Mouse (Mus musculus) liver, embryonic 14.5 days (tissue): ENCODE measurements around the gene Parva. TPM values are rescaled to one million over a fixed set of nuclear protein-coding genes. Genes with fewer than 3 reads are reported as not detected.

Source experiments
- ATAC-seq: fragments of 200-750 bp; cut with Nextera tagmentation; 2 replicates; pipeline ENCODE4 v1.8.0; 2017; ENCODE audit warnings: moderate number of reproducible peaks, mild to moderate bottlenecking, moderate library complexity; ENCODE audit not compliant: insufficient read depth
- DNase-seq, 3 experiments: peaks; one replicate each; pipeline ENCODE4 v3.0.0-alpha.2; 2012 to 2013; ENCODE audit warnings: low read depth in 3 of 3, low spot score in 3 of 3
- H3K27ac ChIP-seq: fragments of 300-500 bp; sonication (generic); 2 replicates; pipeline ENCODE4 v1.5.1; 2014; ENCODE audit warnings: moderate library complexity, mild to moderate bottlenecking, control low read depth, inconsistent platforms
- H3K27me3 ChIP-seq: fragments of 300-500 bp; sonication (generic); 2 replicates; pipeline ENCODE4 v1.6.1; 2014; ENCODE audit warnings: mild to moderate bottlenecking, low read length, moderate library complexity; ENCODE audit not compliant: control insufficient read depth, insufficient read depth
- H3K36me3 ChIP-seq: fragments of 300-500 bp; sonication (generic); replicated peaks from 2 replicates; pipeline ENCODE4 v1.6.1; 2014; ENCODE audit warnings: low read depth; ENCODE audit not compliant: control insufficient read depth, insufficient read depth
- H3K4me1 ChIP-seq, 2 experiments: fragments of 200-500 bp in 1 of 2; fragments of 300-500 bp in 1 of 2; sonication (generic) in 1 of 2; replicated peaks; 2 replicates each; pipeline ENCODE4 v1.6.1; 2012 to 2014; ENCODE audit warnings: antibody characterized with exemption in 1 of 2, inconsistent platforms in 1 of 2, low read length in 1 of 2; ENCODE audit not compliant: control insufficient read depth in 2 of 2, insufficient read depth in 2 of 2
- H3K4me2 ChIP-seq: fragments of 300-500 bp; sonication (generic); 2 replicates; pipeline ENCODE4 v1.6.1; 2014; ENCODE audit warnings: low read depth, mild to moderate bottlenecking, control low read depth, moderate library complexity
- H3K4me3 ChIP-seq, 2 experiments: fragments of 200-500 bp in 1 of 2; fragments of 300-500 bp in 1 of 2; sonication (generic) in 1 of 2; 2 replicates each; pipeline ENCODE4 v1.5.1; 2012 to 2014; ENCODE audit warnings: low read depth in 2 of 2, low read length in 2 of 2, mild to moderate bottlenecking in 2 of 2, control low read depth in 1 of 2, inconsistent platforms in 1 of 2, moderate library complexity in 1 of 2; ENCODE audit not compliant: insufficient read depth in 1 of 2
- H3K9ac ChIP-seq: fragments of 300-500 bp; sonication (generic); replicated peaks from 2 replicates; pipeline ENCODE4 v1.6.1; 2014; ENCODE audit warnings: mild to moderate bottlenecking, control low read depth, moderate library complexity
- H3K9me3 ChIP-seq: fragments of 300-500 bp; sonication (generic); 2 replicates; pipeline ENCODE4 v1.6.1; 2016; ENCODE audit warnings: low read length, mixed read lengths; ENCODE audit not compliant: control insufficient read depth
- CTCF ChIP-seq: IDR thresholded peaks from 2 replicates; pipeline ENCODE4 v1.5.1; 2016; ENCODE audit warnings: antibody characterized with exemption, low read depth, control low read depth
- EP300 ChIP-seq: IDR thresholded peaks from 2 replicates; pipeline ENCODE4 v1.6.1; 2016; ENCODE audit warnings: antibody characterized with exemption, low read depth
- WGBS: fragments of 180-500 bp; shearing (Covaris S2); extraction: QIAGEN DNeasy Blood & Tissue Kit; methylation state at CpG from one replicate; pipeline ENCODE4 v1.1.7; 2014; ENCODE audit not compliant: insufficient replicate concordance; 5-methylcytosine and 5-hydroxymethylcytosine counted together
- polyA plus RNA-seq, 2 experiments: library from polyadenylated mRNA; depleted of rRNA in 1 of 2; stranded (reverse) in 1 of 2; unstranded in 1 of 2; fragments of >200 nt; fragmentation: Nextera tagmentation in 1 of 2; extraction: Ambion mirVana in 1 of 2; gene quantifications; 2 replicates each; pipeline versions ENCODE4 v1.2.1 to v1.2.3; 2012 to 2014

Parva gene
- polyA plus RNA-seq, 2 experiments = 3.6 to 4.7 TPM

DNA sequence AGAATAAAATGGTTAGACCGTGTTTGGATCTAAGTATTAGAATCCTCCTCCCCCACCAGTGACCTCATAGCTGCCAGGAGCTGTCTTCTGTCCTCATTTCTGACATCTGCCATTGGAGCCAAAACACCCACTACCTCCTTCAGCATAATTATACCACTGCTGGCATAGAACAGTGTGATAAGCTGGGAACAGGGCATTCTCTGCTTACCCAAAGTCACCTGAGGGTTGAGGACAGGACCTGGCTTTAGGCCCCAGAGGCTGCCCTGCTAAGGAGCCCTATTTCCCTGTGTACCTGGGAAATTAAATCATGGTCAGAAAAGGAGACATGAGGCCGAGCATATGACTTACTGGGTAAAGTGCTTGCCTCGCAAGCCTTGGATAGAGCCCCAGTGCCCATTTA lies 134.2 kb downstream of the Parva start:
- no peaks in the 10 kb centered on the region for H3K4me1 ChIP-seq
- no peak overlapping the region for H3K9ac ChIP-seq
- DNase-seq (no peak), ATAC-seq (no peak)
- no peak for TF ChIP-seq EP300
- no peak for TF ChIP-seq CTCF
- H3K36me3 ChIP-seq = no peaks in the 10 kb centered on the region
- no peak overlapping the region for H3K4me3 ChIP-seq
- H3K27ac ChIP-seq = no peak overlapping the region
- H3K9me3 ChIP-seq = no peaks in the 10 kb centered on the region
- 58% methylated on average over 3 of the region's 3 CpGs for WGBS
- H3K27me3 ChIP-seq = no peaks in the 10 kb centered on the region
- no peak overlapping the region for H3K4me2 ChIP-seq

DNA sequence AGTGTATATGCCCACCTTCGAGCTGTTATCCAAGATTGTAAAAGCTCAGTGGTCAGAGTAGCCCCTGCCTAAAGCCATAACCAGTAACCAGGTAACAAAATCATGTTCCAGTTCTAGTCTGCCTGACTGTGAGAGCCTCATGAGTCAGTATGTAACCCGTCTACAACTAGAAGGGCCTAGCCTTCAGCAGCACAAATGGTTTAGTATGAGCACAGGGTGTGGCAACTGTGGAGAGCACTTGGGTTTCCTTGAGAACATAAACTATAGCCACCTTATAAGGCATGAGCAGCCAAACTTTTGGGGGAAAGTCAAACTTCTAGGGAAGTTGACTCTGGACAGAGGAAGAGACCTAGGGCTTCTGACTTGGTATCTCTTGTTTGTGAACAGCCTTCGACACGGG lies 139.7 kb downstream of the Parva start:
- Histone ChIP-seq H3K27ac (no peak overlapping the region), H3K4me3 (no peak overlapping the region), H3K9ac (no peak overlapping the region), H3K27me3 (no peaks in the 10 kb centered on the region), H3K4me1 (no peaks in the 10 kb centered on the region), H3K9me3 (no peaks in the 10 kb centered on the region), H3K4me2 (no peak overlapping the region), H3K36me3 (no peaks in the 10 kb centered on the region)
- TF ChIP-seq CTCF (no peak), EP300 (no peak)
- WGBS = 58% methylated on average over 4 of the region's 4 CpGs
- ATAC-seq (no peak), DNase-seq (no peak)

DNA sequence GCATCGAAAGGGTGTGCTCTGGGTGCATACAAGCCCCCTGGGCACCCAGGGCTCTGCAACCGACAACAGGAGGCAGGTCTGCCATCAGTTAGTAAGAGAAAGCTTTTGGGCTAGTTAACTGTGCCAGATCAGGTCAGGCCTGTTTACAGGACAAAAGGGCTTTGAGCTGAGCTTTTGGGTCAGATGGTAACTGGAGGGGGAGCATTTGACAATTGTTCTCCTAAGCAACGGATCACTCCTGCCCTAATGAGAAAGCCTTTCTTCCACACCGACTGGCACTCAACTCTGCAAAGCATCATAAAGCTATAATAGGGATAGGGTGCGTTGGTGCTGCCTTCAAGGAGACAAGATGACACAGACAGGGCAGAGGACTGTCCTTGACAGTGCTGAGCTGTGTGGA lies 141.7 kb downstream of the Parva start:
- no peaks in the 10 kb centered on the region for H3K36me3 ChIP-seq
- no peaks in the 10 kb centered on the region for H3K4me1 ChIP-seq
- H3K9ac ChIP-seq = no peak overlapping the region
- no peak overlapping the region for H3K27ac ChIP-seq
- H3K27me3 ChIP-seq = no peaks in the 10 kb centered on the region
- ATAC-seq = no peak
- 57% methylated on average over 5 of the region's 5 CpGs for WGBS
- no peak overlapping the region for H3K4me3 ChIP-seq
- no peak for DNase-seq
- no peak for TF ChIP-seq CTCF
- no peak for TF ChIP-seq EP300
- no peak overlapping the region for H3K4me2 ChIP-seq
- no peaks in the 10 kb centered on the region for H3K9me3 ChIP-seq

DNA sequence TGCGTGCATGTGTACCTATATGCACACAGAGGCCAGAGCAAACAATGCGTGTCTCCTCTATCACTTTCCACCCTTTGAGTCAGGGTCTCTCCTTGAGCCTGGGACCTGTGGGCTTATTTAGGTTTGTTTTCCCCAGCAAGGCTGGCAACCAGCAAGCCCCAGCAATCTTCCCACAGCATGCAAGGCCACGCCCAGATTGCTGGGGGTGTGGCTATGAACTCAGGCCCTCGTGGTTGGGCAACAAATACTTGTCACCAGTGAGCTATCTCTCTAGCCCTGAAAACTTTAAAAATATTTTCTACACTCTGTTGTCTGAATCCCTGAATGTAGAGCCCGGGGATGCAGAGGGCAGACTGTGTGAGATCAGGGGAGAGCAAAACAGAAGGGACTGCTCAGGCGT lies 154.3 kb downstream of the Parva start:
- Histone ChIP-seq H3K4me2 (no peak overlapping the region), H3K9me3 (no peaks in the 10 kb centered on the region), H3K4me3 (no peak overlapping the region), H3K27ac (no peak overlapping the region), H3K27me3 (no peaks in the 10 kb centered on the region), H3K9ac (no peak overlapping the region), H3K4me1 (no peaks in the 10 kb centered on the region), H3K36me3 (no peaks in the 10 kb centered on the region)
- ATAC-seq (no peak), DNase-seq (no peak)
- TF ChIP-seq CTCF = no peak
- no peak for TF ChIP-seq EP300
- 58% methylated on average over 6 of the region's 6 CpGs for WGBS

DNA sequence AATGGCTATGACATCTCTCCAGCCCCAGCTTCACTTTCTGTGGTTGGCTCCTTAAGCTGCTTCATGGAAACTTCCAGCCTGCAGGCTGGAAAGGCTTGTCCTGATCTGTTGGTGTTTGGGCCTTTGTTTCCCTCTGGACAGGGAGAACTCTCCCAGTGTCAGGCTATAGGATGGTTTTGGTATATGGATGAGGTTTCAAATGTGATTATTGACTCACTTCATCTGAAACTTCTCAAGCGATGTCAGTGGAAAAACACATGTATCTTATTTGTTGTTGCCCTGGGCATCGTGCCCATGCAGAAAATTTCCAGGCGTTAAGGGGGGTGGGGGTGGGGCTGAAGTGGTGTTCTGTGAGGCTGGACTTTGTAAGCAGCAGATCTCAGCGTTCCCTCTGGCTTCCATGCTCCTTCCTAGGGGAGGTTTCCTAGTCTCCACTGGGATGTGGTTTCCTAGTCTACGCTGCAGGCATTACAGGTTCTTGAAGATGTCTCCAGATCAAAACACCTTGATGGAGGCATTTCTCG lies 155.6 kb downstream of the Parva start:
- 62% methylated on average over 6 of the region's 6 CpGs for WGBS
- DNase-seq = no peak
- H3K27me3 ChIP-seq = no peaks in the 10 kb centered on the region
- H3K36me3 ChIP-seq = no peaks in the 10 kb centered on the region
- H3K4me3 ChIP-seq = no peak overlapping the region
- no peak overlapping the region for H3K4me2 ChIP-seq
- H3K27ac ChIP-seq = no peak overlapping the region
- no peak overlapping the region for H3K9ac ChIP-seq
- TF ChIP-seq CTCF (no peak), EP300 (no peak)
- H3K4me1 ChIP-seq = no peaks in the 10 kb centered on the region
- ATAC-seq = no peak
- no peaks in the 10 kb centered on the region for H3K9me3 ChIP-seq

DNA sequence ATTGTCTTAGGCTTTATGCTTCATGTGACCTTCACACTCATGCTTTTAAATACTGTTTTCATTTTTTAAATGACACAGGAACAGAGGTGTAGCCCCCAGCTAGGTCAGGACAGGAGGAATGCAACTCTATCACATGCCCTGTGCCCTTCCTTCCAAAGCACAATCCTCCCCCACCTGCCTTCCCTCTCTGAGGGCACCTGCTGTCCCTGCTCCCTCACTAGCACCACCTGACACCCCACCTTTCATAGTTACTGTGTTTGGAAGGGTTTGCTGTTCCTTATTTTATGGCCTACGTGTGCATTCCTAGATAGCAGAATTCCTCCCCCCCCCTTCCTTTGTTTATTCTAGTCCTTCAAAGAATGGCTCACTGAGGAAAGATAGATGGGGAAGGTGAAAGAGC lies 160.1 kb downstream of the Parva start:
- Histone ChIP-seq H3K27me3 (no peaks in the 10 kb centered on the region), H3K4me1 (no peaks in the 10 kb centered on the region), H3K4me2 (no peak overlapping the region), H3K9me3 (no peaks in the 10 kb centered on the region), H3K36me3 (no peaks in the 10 kb centered on the region), H3K9ac (no peak overlapping the region), H3K4me3 (no peak overlapping the region), H3K27ac (no peak overlapping the region)
- DNase-seq = no peak
- 45% methylated on average over 1 of the region's 1 CpGs for WGBS
- no peak for ATAC-seq
- TF ChIP-seq EP300 = no peak
